Mouse (Mus musculus): ENCODE measurements around the gene Alg13. TPM values are rescaled to one million over a fixed set of nuclear protein-coding genes. Genes with fewer than 3 reads are reported as not detected.

The Alg13 gene
- polyA plus RNA-seq (2012; rRNA removed), result 2.4 and 3.3 TPM in 2 replicates

- WGBS, result 12% methylated on average over 47 of the region's 47 CpGs
- DNase-seq (ENCODE audit: low read depth, low spot score), result peak; percentile 40
Observed at GRCm38 (mm10) chrX:144317548-144318163, at the start of gene Alg13. TSS of gene Alg13 (plus strand) at chrX:144317804.

GRCm38 (mm10) chrX:144268606-144269005 lies 49.0 kb upstream of the Alg13 start:
- 64% methylated on average over 1 of the region's 1 CpGs for WGBS

GRCm38 (mm10) chrX:144301476-144301875 lies 16.1 kb upstream of the Alg13 start:
- no peak for DNase-seq (ENCODE audit: low read depth, low spot score)
- WGBS, result 47% methylated on average over 2 of the region's 2 CpGs

More at GRCm38 (mm10) chrX:144268606-144269005, 49.0 kb upstream of the Alg13 start:
- no peak for DNase-seq (ENCODE audit: low read depth, low spot score)

GRCm38 (mm10) chrX:144305659-144306058 lies 11.9 kb upstream of the Alg13 start:
- no peak for DNase-seq (ENCODE audit: low read depth, low spot score)
- 86% methylated on average over 2 of the region's 2 CpGs for WGBS

GRCm38 (mm10) chrX:144314041-144314440 lies 3.6 kb upstream of the Alg13 start:
- WGBS, result 79% methylated on average over 2 of the region's 2 CpGs
- no peak for DNase-seq (ENCODE audit: low read depth, low spot score)

GRCm38 (mm10) chrX:144315028-144315427 lies 2.6 kb upstream of the Alg13 start:
- DNase-seq (ENCODE audit: low read depth, low spot score), result no peak
- WGBS, result 25% methylated on average over 5 of the region's 5 CpGs

- WGBS, result 70% methylated on average over 5 of the region's 5 CpGs
- no peak for DNase-seq (ENCODE audit: low read depth, low spot score)
Observed at GRCm38 (mm10) chrX:144316004-144316403, 1.6 kb upstream of the Alg13 start.

- DNase-seq (ENCODE audit: low read depth, low spot score), result no peak
- 11% methylated on average over 51 of the region's 53 CpGs for WGBS
Observed at GRCm38 (mm10) chrX:144318164-144318979, 768 bp downstream of the Alg13 start.

- 38% methylated on average over 9 of the region's 9 CpGs for WGBS
- DNase-seq (ENCODE audit: low read depth, low spot score), result no peak
Observed at GRCm38 (mm10) chrX:144319366-144319765, 1.8 kb downstream of the Alg13 start.

- no peak for DNase-seq (ENCODE audit: low read depth, low spot score)
Observed at GRCm38 (mm10) chrX:144325375-144325774, 7.8 kb downstream of the Alg13 start.

GRCm38 (mm10) chrX:144335332-144336015 lies 17.9 kb downstream of the Alg13 start:
- WGBS, result 80% methylated on average over 8 of the region's 8 CpGs
- DNase-seq (ENCODE audit: low read depth, low spot score), result no peak

- no peak for DNase-seq (ENCODE audit: low read depth, low spot score)
Observed at GRCm38 (mm10) chrX:144337938-144338337, 20.3 kb downstream of the Alg13 start.

GRCm38 (mm10) chrX:144338355-144338754 lies 20.8 kb downstream of the Alg13 start:
- no peak for DNase-seq (ENCODE audit: low read depth, low spot score)

- DNase-seq (ENCODE audit: low read depth, low spot score), result no peak
- WGBS, result 74% methylated on average over 2 of the region's 2 CpGs
Observed at GRCm38 (mm10) chrX:144374196-144374595, 56.6 kb downstream of the Alg13 start.

- no peak for DNase-seq (ENCODE audit: low read depth, low spot score)
- 25% methylated on average over 7 of the region's 7 CpGs for WGBS
Observed at GRCm38 (mm10) chrX:144403526-144403925, 85.9 kb downstream of the Alg13 start.

GRCm38 (mm10) chrX:144408036-144408435 lies 90.4 kb downstream of the Alg13 start:
- no peak for DNase-seq (ENCODE audit: low read depth, low spot score)
- WGBS, result 46% methylated on average over 5 of the region's 5 CpGs

GRCm38 (mm10) chrX:144420259-144420658 lies 102.7 kb downstream of the Alg13 start:
- WGBS, result 54% methylated on average over 1 of the region's 1 CpGs
- no peak for DNase-seq (ENCODE audit: low read depth, low spot score)

- DNase-seq (ENCODE audit: low read depth, low spot score), result no peak
- 88% methylated on average over 1 of the region's 1 CpGs for WGBS
Observed at GRCm38 (mm10) chrX:144421091-144421490, 103.5 kb downstream of the Alg13 start.

GRCm38 (mm10) chrX:144423848-144424247 lies 106.2 kb downstream of the Alg13 start:
- DNase-seq (ENCODE audit: low read depth, low spot score), result no peak
- WGBS, result 81% methylated on average over 3 of the region's 3 CpGs

Data from large intestine, adult 2 months (tissue).